Mouse (Mus musculus) kidney, embryonic 14.5 days (tissue): ENCODE results near the gene Omp. TPM values are rescaled to one million over a fixed set of nuclear protein-coding genes. Genes with fewer than 3 reads are reported as not detected.
A peak's percentile ranks its signal among the peaks of the same experiment; 100 is the strongest.
"Not testable (repeated sequence)": the region's sequence is repeated elsewhere in the genome, so short reads cannot be mapped to it uniquely, and the experiment has no call there.

Experiments used
- ATAC-seq: fragments of 200-750 bp; cut with Nextera tagmentation; 2 replicates; pipeline ENCODE4 v1.8.0; 2017; ENCODE audit warnings: moderate number of reproducible peaks, mild to moderate bottlenecking, moderate TSS enrichment, moderate library complexity; ENCODE audit not compliant: low FRiP score, low TSS enrichment
- H3K27ac ChIP-seq: fragments of 300-500 bp; sonication (generic); 2 replicates; pipeline ENCODE4 v1.5.1; 2014; ENCODE audit warnings: low read depth, mild to moderate bottlenecking, low read length, moderate library complexity, mixed read lengths
- H3K27me3 ChIP-seq: fragments of 300-500 bp; sonication (generic); 2 replicates; pipeline ENCODE4 v1.6.1; 2014; ENCODE audit warnings: mild to moderate bottlenecking, low read length; ENCODE audit not compliant: control insufficient read depth, insufficient read depth
- H3K36me3 ChIP-seq: fragments of 300-500 bp; sonication (generic); 2 replicates; pipeline ENCODE4 v1.6.1; 2014; ENCODE audit warnings: low read length, mixed read lengths; ENCODE audit not compliant: control insufficient read depth, insufficient read depth
- H3K4me1 ChIP-seq: fragments of 300-500 bp; sonication (generic); 2 replicates; pipeline ENCODE4 v1.6.1; 2014; ENCODE audit warnings: low read length, mixed read lengths; ENCODE audit not compliant: control insufficient read depth, insufficient read depth
- H3K4me2 ChIP-seq: fragments of 300-500 bp; sonication (generic); replicated peaks from 2 replicates; pipeline ENCODE4 v1.6.1; 2014; ENCODE audit warnings: low read depth, mild to moderate bottlenecking, low read length
- H3K4me3 ChIP-seq: fragments of 300-500 bp; sonication (generic); 2 replicates; pipeline ENCODE4 v1.5.1; 2014; ENCODE audit warnings: mild to moderate bottlenecking, low read length
- H3K9ac ChIP-seq: fragments of 300-500 bp; sonication (generic); 2 replicates; pipeline ENCODE4 v1.6.1; 2014; ENCODE audit warnings: low read depth, mild to moderate bottlenecking, low read length, moderate library complexity
- H3K9me3 ChIP-seq: fragments of 300-500 bp; sonication (generic); 2 replicates; pipeline ENCODE4 v1.6.1; 2016; ENCODE audit warnings: low read length; ENCODE audit not compliant: control insufficient read depth
- WGBS: fragments of 180-500 bp; shearing (Covaris S2); extraction: QIAGEN DNeasy Blood & Tissue Kit; methylation state at CpG from one replicate; pipeline ENCODE4 v1.1.7; 2014; 5-methylcytosine and 5-hydroxymethylcytosine counted together
- polyA plus RNA-seq: library from polyadenylated mRNA; unstranded; fragments of >200 nt; fragmentation: Nextera tagmentation; extraction: Ambion mirVana; gene quantifications from 2 replicates; pipeline ENCODE4 v1.2.1, GENCODE M21; 2014

Omp gene
- 0.20 and 0.51 TPM in 2 replicates for polyA plus RNA-seq

DNA sequence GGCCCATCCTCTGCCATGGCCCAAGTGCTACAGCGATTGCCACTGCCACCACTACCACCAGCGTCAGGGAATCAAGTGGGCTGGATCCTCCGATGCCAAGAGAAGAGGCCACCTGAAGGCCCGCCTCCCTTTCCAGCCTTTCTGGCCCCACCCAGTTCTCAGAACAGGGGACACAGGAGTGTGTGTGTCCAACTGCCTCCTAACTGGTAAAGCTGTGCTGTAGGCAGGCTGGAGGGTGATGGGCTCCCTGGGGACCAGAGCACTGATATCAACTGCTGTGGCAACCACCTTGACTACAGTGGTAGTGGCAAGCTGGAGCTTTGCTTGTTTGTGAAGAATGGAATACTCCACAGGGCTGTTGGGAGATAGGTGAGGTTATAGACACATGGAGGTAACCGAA lies at the start of gene Omp:
TSS of gene Omp (minus strand) at position 101 of the 400 bp plus-strand sequence.
- H3K36me3 ChIP-seq = no peaks in the 10 kb centered on the region
- peaks cover 38% of the 10 kb centered on the region for H3K4me1 ChIP-seq
- ATAC-seq = no peak
- WGBS = 94% methylated on average over 5 of the region's 5 CpGs
- no peaks in the 10 kb centered on the region for H3K27me3 ChIP-seq
- no peak within 1 kb of the TSS for H3K4me2 ChIP-seq
- no peak within 1 kb of the TSS for H3K27ac ChIP-seq
- H3K4me3 ChIP-seq = no peak within 1 kb of the TSS
- no peaks in the 10 kb centered on the region for H3K9me3 ChIP-seq
- no peak within 1 kb of the TSS for H3K9ac ChIP-seq

DNA sequence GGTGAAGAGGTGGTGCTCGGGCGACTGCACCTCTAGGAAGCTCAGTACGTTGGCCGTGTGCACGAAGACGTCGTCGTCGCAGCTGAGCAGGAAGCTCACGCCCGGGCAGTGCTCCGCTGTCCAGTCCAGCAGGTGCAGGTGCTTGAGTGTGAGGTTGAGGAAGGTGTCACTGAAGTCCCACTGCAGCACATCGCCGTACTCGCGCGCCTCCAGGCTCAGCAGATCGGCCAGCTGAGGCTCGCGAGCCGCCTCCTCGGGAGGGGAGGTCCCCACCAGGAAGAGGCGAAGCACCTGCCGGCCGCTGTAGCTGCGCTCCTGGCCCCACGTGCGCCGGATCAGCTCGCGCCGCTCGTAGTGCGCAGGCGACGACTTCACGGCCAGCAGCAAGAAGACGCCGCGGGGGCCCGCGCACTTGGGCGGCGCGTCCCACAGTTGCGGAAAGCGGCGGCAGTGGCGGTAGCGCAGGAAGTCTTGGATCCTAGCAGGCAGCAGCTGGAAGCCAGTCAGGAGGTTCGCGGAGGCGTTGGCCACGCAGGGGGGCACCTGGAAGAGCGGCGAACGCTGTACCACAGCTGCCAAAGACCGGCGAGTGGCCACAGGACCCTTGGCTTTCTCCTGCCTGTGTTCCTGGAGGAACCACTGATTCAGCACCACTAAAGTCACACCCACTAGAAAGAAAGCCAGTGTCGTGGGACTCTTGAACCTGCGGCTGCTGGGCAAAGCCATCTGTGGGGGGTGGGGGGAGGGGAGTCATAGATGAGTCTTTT lies 48.9 kb upstream of the Omp start:
- H3K36me3 ChIP-seq = no peaks in the 10 kb centered on the region
- H3K9me3 ChIP-seq = no peaks in the 10 kb centered on the region
- peak overlapping the region; percentile 64 for H3K4me2 ChIP-seq
- peak; percentile 47 for ATAC-seq
- peaks cover 9% of the 10 kb centered on the region for H3K4me1 ChIP-seq
- H3K4me3 ChIP-seq = peak overlapping the region; percentile 39
- H3K9ac ChIP-seq = no peak overlapping the region
- 2% methylated on average over 61 of the region's 61 CpGs for WGBS
- H3K27ac ChIP-seq = no peak overlapping the region
- H3K27me3 ChIP-seq = peaks cover 38% of the 10 kb centered on the region

DNA sequence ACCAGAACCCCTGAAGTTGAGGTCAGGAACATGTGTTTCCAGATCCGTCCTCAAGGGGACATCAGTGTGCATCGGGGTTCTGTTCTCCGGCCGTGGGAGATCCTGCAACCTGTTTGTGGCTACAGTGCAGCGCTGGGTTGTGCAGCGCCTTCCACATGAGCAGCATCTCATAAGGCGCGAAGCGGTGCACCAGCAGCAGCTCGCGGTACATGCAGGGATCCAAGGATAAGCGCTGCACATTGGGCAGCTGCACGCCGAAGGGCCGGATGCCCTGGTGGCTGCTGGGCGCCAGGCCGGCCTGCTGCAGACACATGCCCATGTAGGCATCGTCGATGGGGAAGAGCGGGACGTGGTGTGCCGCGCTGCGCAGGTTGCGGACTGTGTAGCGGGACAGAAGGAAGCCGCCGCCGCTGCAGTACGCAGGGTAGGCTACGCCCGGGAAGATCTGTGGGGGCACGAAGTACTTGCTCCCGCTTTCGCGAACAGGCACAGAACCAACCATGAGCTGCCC lies 48.3 kb upstream of the Omp start:
- Histone ChIP-seq H3K4me1 (peaks cover 9% of the 10 kb centered on the region), H3K4me3 (peak overlapping the region; percentile 39), H3K4me2 (peak overlapping the region; percentile 64), H3K9ac (no peak overlapping the region), H3K27me3 (peaks cover 38% of the 10 kb centered on the region), H3K9me3 (no peaks in the 10 kb centered on the region), H3K27ac (no peak overlapping the region), H3K36me3 (no peaks in the 10 kb centered on the region)
- WGBS = 5% methylated on average over 36 of the region's 36 CpGs
- peak; percentile 53 for ATAC-seq

DNA sequence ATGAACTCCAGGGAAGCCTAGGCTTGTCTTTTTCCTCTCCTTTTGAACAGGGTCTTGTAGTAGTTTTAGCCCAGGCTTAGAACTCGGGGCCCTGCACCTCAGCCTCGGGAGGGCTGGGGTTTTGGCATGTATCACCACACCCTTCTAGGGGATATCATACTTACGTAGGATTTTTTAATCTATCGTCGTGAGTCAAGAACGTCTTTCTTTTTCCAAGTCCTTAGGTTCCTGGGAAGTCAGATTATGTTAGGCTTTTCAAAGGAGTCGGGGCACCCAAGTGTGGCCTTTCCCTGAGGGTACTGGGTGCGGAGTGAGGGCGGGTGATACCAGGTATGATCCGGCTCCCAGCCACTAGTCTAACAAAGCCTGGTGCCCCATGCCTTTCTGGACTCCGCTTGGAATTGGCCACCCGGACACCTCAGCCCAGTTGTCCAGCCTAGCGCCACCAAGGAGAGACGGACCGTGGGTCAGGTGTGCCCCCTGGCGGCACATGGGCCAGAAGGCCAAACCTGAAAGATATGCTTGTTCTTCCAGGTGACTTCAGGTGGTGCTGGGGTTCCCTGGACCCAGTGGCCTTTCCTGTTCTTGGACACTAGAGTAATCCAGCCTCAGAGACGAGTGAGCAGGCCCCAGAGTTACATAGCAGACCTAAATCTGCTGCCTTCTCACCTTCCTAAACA lies 46.4 kb upstream of the Omp start:
- Histone ChIP-seq H3K9me3 (no peaks in the 10 kb centered on the region), H3K27me3 (peaks cover 38% of the 10 kb centered on the region), H3K4me3 (no peak overlapping the region), H3K36me3 (no peaks in the 10 kb centered on the region), H3K27ac (no peak overlapping the region), H3K4me2 (no peak overlapping the region), H3K9ac (no peak overlapping the region), H3K4me1 (peaks cover 9% of the 10 kb centered on the region)
- ATAC-seq = peak; percentile 32; the same call in 1 of the 2 replicates
- 63% methylated on average over 17 of the region's 17 CpGs for WGBS

DNA sequence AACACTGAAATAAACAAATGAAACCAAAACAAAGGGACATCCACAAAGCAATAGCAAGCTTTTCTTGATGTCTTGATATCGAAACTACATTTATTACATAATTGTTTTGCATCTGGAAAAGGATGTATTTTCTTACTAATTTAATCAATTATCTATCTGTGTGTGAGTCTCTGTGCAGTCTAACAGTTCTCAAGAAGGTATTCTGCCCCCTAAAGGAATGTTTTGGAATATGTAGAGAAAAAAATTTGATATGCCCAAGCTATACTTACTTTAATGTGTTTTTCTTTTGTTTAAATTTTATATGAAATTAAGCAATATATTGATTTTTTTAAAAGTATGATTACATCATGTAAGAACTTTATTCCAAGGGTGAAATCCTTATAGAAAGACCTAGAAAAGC lies 45.3 kb upstream of the Omp start:
- no peak overlapping the region for H3K9ac ChIP-seq
- H3K4me3 ChIP-seq = no peak overlapping the region
- H3K27ac ChIP-seq = no peak overlapping the region
- WGBS = 96% methylated on average over 1 of the region's 1 CpGs
- no peaks in the 10 kb centered on the region for H3K9me3 ChIP-seq
- H3K4me1 ChIP-seq = peaks cover 12% of the 10 kb centered on the region
- H3K36me3 ChIP-seq = no peaks in the 10 kb centered on the region
- ATAC-seq = no peak
- no peak overlapping the region for H3K4me2 ChIP-seq
- H3K27me3 ChIP-seq = peaks cover 36% of the 10 kb centered on the region

DNA sequence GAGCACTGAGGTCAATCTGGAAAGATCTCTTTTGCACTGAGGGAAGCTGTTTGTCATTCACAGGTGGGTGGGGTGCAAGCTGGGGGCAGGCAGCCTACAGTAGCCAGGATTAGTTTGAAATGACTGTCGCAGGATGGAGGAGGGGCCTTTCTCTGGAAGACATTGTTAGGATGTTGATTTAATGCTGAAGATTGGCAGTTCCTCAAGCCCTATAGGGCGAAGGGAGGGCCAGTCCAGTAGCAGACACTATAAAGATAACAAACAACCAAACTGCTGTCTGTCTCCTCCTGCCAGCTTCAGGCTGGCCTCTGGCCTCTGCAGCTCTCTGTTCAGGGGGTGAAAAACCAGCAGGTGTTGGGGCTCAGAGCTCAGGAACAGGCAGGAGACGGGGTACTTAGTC lies 44.4 kb upstream of the Omp start:
- WGBS = 37% methylated on average over 3 of the region's 3 CpGs
- no peaks in the 10 kb centered on the region for H3K36me3 ChIP-seq
- peaks cover 12% of the 10 kb centered on the region for H3K4me1 ChIP-seq
- H3K27me3 ChIP-seq = peaks cover 30% of the 10 kb centered on the region
- H3K9me3 ChIP-seq = no peaks in the 10 kb centered on the region
- no peak overlapping the region for H3K4me3 ChIP-seq
- no peak overlapping the region for H3K4me2 ChIP-seq
- 0 out of 2 replicates have a peak, but pooled peaks have one; percentile 14 for ATAC-seq
- H3K9ac ChIP-seq = no peak overlapping the region
- H3K27ac ChIP-seq = no peak overlapping the region

DNA sequence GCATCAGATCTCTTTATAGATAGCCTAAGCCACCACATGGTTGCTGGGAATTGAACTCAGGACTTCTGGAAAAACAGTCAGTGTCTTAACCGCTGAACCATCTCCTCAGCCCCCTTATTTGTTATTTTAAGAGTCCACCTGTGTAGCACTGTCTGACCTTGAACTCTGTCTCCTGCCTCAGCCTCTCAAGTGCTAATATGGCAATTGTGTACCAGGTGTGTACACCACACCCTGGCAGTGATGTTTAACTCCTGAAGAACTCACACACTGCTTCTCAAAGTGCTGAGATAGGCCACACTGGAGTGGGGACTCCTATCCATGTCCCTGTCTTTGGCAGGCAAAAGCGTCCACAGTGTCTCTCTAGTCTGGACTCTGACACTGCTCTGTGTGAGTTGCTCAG lies 43.4 kb upstream of the Omp start:
- H3K36me3 ChIP-seq = no peaks in the 10 kb centered on the region
- ATAC-seq = no peak
- H3K9ac ChIP-seq = no peak overlapping the region
- no peak overlapping the region for H3K4me2 ChIP-seq
- no peaks in the 10 kb centered on the region for H3K9me3 ChIP-seq
- peaks cover 19% of the 10 kb centered on the region for H3K27me3 ChIP-seq
- WGBS = 92% methylated on average over 2 of the region's 2 CpGs
- H3K4me3 ChIP-seq = no peak overlapping the region
- peaks cover 5% of the 10 kb centered on the region for H3K4me1 ChIP-seq
- H3K27ac ChIP-seq = no peak overlapping the region

DNA sequence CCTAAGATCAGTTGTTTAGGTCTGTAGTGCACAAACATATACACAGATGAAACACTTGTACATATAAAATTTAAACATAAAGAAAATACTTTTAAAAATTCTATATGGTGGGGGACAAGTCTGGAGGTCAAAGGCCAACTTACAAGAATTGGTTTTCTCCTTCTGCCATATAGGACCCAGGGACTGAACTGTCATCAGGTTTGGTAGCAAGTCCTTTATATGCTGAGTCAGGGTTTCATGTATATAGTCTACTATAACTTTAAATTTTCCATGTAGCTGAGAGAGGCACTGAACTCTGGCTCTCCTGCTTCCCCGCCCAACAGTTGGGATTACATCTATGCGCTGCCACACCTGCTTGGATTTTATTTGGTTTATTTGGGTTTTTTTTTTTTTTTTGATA lies 42.9 kb upstream of the Omp start:
- H3K9ac ChIP-seq = no peak overlapping the region
- no peak overlapping the region for H3K27ac ChIP-seq
- no peaks in the 10 kb centered on the region for H3K36me3 ChIP-seq
- ATAC-seq = no peak
- H3K4me2 ChIP-seq = no peak overlapping the region
- 0 out of 2 replicates have a peak, but pooled peaks cover 3% of the 10 kb centered on the region for H3K4me1 ChIP-seq
- 93% methylated on average over 2 of the region's 2 CpGs for WGBS
- no peaks in the 10 kb centered on the region for H3K9me3 ChIP-seq
- H3K4me3 ChIP-seq = no peak overlapping the region
- peaks cover 14% of the 10 kb centered on the region for H3K27me3 ChIP-seq

DNA sequence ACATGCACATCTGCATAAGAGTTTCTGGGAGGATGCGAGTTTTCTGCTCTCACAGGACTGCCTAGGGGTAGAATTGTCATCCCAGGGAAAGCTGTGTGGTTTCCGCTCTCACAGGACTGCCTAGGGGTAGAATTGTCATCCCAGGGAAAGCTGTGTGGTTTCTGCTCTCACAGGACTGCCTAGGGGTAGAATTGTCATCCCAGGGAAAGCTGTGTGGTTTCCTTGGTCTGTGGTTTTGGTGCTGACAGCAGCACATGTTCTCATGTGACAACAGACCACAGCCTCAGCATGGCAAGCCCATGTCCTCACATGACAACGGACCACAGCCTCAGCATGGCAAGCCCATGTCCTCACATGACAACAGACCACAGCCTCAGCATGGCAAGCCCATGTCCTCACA lies 42.0 kb upstream of the Omp start:
- not testable (repeated sequence) for H3K9me3 ChIP-seq, ATAC-seq, H3K4me2 ChIP-seq, H3K27ac ChIP-seq, H3K9ac ChIP-seq, H3K4me3 ChIP-seq, H3K36me3 ChIP-seq, H3K27me3 ChIP-seq, H3K4me1 ChIP-seq
- 83% methylated on average over 3 of the region's 3 CpGs for WGBS
